Mouse (Mus musculus): Measurements from ENCODE around the gene G6pc3. TPM values are rescaled to one million over a fixed set of nuclear protein-coding genes. Genes with fewer than 3 reads are reported as not detected.
"Not testable (repeated sequence)": the region's sequence is repeated elsewhere in the genome, so short reads cannot be mapped to it uniquely, and the experiment has no call there.

The G6pc3 gene
- 26.6 and 28.3 TPM in 2 replicates for polyA plus RNA-seq (2016; fragmentation: Nextera tagmentation; extraction: Ambion mirVana)

- 3% methylated on average over 45 of the region's 50 CpGs for WGBS
- H3K9ac ChIP-seq, result peak within 1 kb of the TSS; percentile 68
- no peaks in the 10 kb centered on the region for H3K27me3 ChIP-seq
These were observed at the start of gene G6pc3 for GRCm38 (mm10) chr11:102189461-102190436. Gene G6pc3, plus strand, starts transcription at chr11:102189620.

DNA sequence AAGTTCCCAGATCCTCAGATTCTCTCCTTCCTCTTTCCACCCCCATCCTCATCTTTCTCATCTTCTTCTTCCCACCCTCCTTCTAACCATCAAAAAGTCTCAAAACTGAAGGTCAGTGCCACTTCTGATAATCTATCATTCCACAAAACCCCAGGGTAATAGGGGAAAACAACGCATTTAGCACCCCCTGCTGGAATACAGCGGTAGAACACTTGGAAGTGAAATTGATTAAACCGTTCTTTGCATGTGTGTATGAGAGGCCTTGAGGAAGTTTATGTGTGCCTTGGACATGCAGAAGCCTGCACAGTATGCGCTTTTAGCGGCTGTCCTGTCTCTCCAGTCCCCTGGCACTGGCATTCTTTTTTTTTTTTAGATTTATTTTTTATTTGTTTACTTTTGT, 48.9 kb upstream of the G6pc3 start:
- ATAC-seq (ENCODE audit: low FRiP score), result no peak
- peaks cover 50% of the 10 kb centered on the region for H3K27me3 ChIP-seq

More at GRCm38 (mm10) chr11:102189461-102190436, at the start of gene G6pc3:
- Histone ChIP-seq H3K4me3 (replicated peaks) (peak within 1 kb of the TSS; percentile 58), H3K4me2 (peak within 1 kb of the TSS; percentile 72), H3K27ac (peak within 1 kb of the TSS; percentile 75), H3K9me3 (no peaks in the 10 kb centered on the region), H3K36me3 (replicated peaks) (peaks cover 19% of the 10 kb centered on the region), H3K4me1 (peaks cover 24% of the 10 kb centered on the region)
- ATAC-seq (ENCODE audit: low FRiP score), result peak; percentile 77

DNA sequence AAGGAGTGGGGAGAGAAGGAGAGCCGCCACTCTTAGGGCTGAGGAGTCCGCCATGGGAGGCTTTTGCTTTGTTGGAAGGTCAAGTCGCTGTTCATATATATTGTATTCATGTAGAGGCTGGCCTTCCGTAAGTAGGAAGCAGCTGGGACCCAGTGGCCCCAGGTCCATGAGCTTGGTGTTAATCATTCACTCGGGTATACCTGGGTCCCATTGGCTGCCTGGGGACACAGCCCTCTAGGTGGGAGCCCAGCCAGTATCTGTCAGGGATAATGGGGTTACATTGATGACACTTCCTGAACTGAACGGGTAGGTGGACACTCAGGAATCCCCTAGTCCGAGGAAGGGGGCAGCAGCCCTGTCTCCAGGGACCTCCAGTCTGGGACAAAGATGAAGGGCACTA, 47.1 kb upstream of the G6pc3 start:
- H3K27me3 ChIP-seq, result peaks cover 62% of the 10 kb centered on the region
- ATAC-seq (ENCODE audit: low FRiP score), result no peak

More for the DNA sequence above, 48.9 kb upstream of the G6pc3 start:
- Histone ChIP-seq H3K9ac (no peak overlapping the region), H3K9me3 (no peaks in the 10 kb centered on the region), H3K4me2 (no peak overlapping the region), H3K4me1 (peaks cover 7% of the 10 kb centered on the region), H3K36me3 (replicated peaks) (no peaks in the 10 kb centered on the region), H3K27ac (no peak overlapping the region), H3K4me3 (replicated peaks) (no peak overlapping the region)
- 6% methylated on average over 5 of the region's 5 CpGs for WGBS

DNA sequence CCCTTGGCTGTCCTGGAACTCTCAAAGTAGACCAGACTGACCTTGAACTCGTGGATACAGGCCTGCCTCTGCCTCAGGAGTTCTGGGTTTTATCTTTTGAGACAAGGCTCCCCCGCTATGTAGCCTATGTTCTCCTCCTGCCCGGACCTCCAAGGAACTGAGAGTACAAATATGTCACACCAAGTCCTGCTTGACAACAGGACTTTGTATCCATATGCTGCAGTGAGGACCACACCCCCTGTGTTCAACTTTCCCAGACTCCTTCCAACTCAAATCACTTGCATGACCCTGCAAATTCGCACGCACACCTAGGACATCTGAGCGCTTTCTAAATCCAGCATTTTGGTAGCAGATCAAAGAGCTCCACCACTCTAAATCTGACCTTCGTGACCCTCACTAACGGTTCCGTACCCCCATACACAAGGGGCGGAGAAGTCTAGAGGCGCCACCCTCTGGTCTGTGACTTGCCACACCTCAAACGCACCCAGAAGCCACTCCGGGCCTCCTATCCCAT, 44.4 kb upstream of the G6pc3 start:
- Histone ChIP-seq H3K27ac (no peak overlapping the region), H3K9ac (no peak overlapping the region), H3K27me3 (peaks cover 80% of the 10 kb centered on the region), H3K4me1 (peaks cover 18% of the 10 kb centered on the region), H3K4me2 (peak overlapping the region; percentile 44), H3K9me3 (no peaks in the 10 kb centered on the region), H3K4me3 (replicated peaks) (peak overlapping the region; percentile 29), H3K36me3 (replicated peaks) (no peaks in the 10 kb centered on the region)
- WGBS, result 26% methylated on average over 13 of the region's 13 CpGs
- no peak for ATAC-seq (ENCODE audit: low FRiP score)

More for the DNA sequence above, 47.1 kb upstream of the G6pc3 start:
- no peaks in the 10 kb centered on the region for H3K9me3 ChIP-seq
- no peak overlapping the region for H3K4me3 ChIP-seq (replicated peaks)
- whole genome bisulfite sequencing, result 70% methylated on average over 7 of the region's 7 CpGs
- no peaks in the 10 kb centered on the region for H3K36me3 ChIP-seq (replicated peaks)
- H3K4me1 ChIP-seq, result peaks cover 21% of the 10 kb centered on the region
- H3K9ac ChIP-seq, result no peak overlapping the region
- H3K27ac ChIP-seq, result no peak overlapping the region
- no peak overlapping the region for H3K4me2 ChIP-seq

DNA sequence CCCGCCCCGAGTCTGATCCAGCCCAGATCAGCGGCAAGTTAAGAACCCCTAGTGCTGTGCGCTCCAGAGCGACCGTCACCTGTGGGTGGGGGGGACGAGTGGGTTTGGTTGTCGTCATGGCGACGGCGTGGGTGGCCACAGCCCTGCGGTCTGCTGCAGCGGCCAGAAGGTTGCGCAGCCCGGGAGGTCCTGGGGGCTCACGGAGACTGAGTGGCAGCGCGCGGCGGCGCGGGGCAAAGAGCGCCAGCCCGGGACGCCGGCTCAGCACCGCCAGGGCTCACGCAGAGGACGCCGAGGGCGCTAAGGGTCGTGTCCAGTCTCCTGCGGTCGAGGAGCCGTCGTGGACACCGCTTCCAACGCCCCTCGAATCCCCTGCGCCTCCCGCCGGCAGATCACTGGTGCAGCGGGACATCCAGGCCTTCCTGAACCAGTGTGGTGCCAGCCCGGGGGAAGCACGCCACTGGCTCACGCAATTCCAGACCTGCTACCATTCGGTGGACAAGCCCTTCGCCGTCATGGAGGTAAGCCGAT, 43.9 kb upstream of the G6pc3 start, which contains the start of gene Nags:
Nags (plus strand) TSS at position 43 of the 531 bp plus-strand sequence.
- Histone ChIP-seq H3K27ac (no peak within 1 kb of the TSS), H3K27me3 (peaks cover 81% of the 10 kb centered on the region), H3K4me2 (peak within 1 kb of the TSS; percentile 44), H3K9me3 (no peaks in the 10 kb centered on the region), H3K4me3 (replicated peaks) (peak within 1 kb of the TSS; percentile 29), H3K36me3 (replicated peaks) (no peaks in the 10 kb centered on the region), H3K4me1 (peaks cover 18% of the 10 kb centered on the region), H3K9ac (no peak within 1 kb of the TSS)
- no peak for ATAC-seq (ENCODE audit: low FRiP score)
- WGBS, result 2% methylated on average over 50 of the region's 50 CpGs

DNA sequence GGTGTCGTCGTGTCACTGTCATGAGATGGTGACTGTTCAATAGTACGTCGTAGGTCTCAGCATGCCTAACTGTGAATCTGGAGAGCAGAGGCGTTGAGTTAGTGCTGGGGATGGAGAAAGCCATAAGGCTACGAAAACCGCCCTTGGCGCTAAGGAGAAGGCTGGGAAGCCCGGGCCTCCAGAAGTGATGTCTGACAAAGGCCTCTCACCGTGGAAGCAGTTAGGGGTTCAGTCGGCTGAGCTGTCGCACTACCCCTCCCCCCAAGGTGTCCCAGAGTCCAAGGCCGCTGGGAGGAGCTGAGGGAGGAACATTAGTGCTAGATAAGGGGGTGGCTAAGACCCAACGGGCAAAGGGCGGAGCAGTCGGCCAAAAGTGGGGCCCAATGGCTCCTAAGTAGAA, 43.4 kb upstream of the G6pc3 start:
- H3K4me2 ChIP-seq, result peak overlapping the region; percentile 44; the same call in 1 of the 2 replicates

DNA sequence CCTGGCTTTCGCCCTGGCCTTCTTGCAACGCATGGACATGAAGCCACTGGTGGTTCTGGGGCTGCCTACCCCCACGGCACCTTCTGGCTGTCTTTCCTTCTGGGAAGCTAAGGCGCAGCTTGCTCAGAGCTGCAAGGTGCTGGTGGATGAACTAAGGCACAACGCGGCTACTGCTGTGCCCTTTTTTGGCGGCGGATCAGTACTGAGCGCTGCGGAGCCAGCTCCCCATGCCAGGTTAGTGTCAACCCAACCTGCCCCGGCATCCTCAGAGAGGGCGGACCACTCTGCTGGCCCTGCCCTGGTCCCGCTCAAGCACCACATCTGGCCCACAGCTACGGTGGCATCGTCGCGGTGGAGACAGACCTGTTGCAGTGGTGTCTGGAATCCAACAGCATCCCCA, 42.9 kb upstream of the G6pc3 start:
- 12% methylated on average over 17 of the region's 17 CpGs for WGBS
- no peak overlapping the region for H3K4me2 ChIP-seq

More for the DNA sequence above, 43.4 kb upstream of the G6pc3 start:
- no peaks in the 10 kb centered on the region for H3K36me3 ChIP-seq (replicated peaks)
- H3K27ac ChIP-seq, result no peak overlapping the region
- no peak overlapping the region for H3K9ac ChIP-seq
- H3K27me3 ChIP-seq, result peaks cover 81% of the 10 kb centered on the region
- ATAC-seq (ENCODE audit: low FRiP score), result no peak
- H3K4me1 ChIP-seq, result peaks cover 18% of the 10 kb centered on the region
- 5% methylated on average over 16 of the region's 16 CpGs for WGBS
- no peaks in the 10 kb centered on the region for H3K9me3 ChIP-seq
- peak overlapping the region; percentile 29 for H3K4me3 ChIP-seq (replicated peaks)

DNA sequence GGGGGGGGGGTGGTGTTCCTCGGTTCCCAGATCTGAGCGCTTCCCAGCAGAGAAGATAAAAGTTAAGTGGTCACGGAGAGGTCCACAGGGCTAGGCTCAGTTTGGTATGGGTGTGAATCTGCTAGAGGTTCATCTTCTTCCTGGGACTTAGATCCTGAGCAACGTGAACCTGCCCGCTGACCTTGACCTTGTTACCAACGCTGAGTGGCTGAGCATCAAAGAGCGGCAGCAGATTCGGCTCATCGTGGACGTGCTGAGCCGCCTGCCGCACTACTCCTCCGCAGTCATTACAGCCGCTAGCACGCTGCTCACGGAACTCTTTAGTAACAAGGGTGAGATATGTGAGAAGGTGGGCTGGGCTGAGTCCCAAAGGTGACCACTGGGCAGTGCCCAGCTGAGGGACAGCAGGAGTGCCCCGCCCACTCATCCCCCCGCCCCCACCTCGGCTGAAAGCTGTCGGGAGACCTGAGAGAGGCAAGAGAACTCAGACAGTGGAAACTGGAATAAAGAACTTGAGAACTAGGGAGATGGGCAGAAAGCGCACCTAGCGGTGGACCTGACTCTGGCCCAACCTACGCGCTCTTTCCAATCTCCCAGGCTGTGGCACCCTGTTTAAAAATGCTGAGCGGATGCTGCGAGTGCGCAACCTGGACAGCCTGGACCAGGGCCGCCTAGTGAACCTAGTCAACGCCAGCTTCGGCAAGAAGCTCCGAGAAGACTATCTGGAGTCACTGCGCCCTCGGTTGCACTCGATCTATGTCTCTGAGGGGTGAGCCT, 42.0 kb upstream of the G6pc3 start:
- Histone ChIP-seq H3K27me3 (peaks cover 77% of the 10 kb centered on the region), H3K4me3 (replicated peaks) (no peak overlapping the region), H3K4me2 (0 out of 2 replicates have a peak overlapping the region, but pooled peaks have one; percentile 15), H3K27ac (no peak overlapping the region), H3K4me1 (peaks cover 18% of the 10 kb centered on the region), H3K9ac (no peak overlapping the region), H3K9me3 (no peaks in the 10 kb centered on the region), H3K36me3 (replicated peaks) (peaks cover 1% of the 10 kb centered on the region)
- 14% methylated on average over 34 of the region's 34 CpGs for WGBS
- ATAC-seq (ENCODE audit: low FRiP score), result no peak

More for the DNA sequence above, 42.9 kb upstream of the G6pc3 start:
- Histone ChIP-seq H3K9ac (no peak overlapping the region), H3K9me3 (no peaks in the 10 kb centered on the region), H3K27me3 (peaks cover 81% of the 10 kb centered on the region), H3K27ac (no peak overlapping the region), H3K4me3 (replicated peaks) (0 out of 2 replicates have a peak overlapping the region, but pooled peaks have one; percentile 10), H3K4me1 (peaks cover 18% of the 10 kb centered on the region), H3K36me3 (replicated peaks) (no peaks in the 10 kb centered on the region)
- no peak for ATAC-seq (ENCODE audit: low FRiP score)

GRCm38 (mm10) chr11:102156039-102156785, 33.2 kb upstream of the G6pc3 start, which contains the start of gene Tmem101:
Gene Tmem101, minus strand, starts transcription at chr11:102156404.
- peak within 1 kb of the TSS; percentile 83 for H3K27ac ChIP-seq
- peaks cover 11% of the 10 kb centered on the region for H3K4me1 ChIP-seq
- under 1% methylated on average over 37 of the region's 37 CpGs for WGBS
- peak within 1 kb of the TSS; percentile 87 for H3K9ac ChIP-seq
- H3K4me3 ChIP-seq (replicated peaks), result peak within 1 kb of the TSS; percentile 80
- H3K9me3 ChIP-seq, result no peaks in the 10 kb centered on the region
- H3K4me2 ChIP-seq, result peak within 1 kb of the TSS; percentile 84
- H3K27me3 ChIP-seq, result no peaks in the 10 kb centered on the region
- H3K36me3 ChIP-seq (replicated peaks), result peaks cover 22% of the 10 kb centered on the region
- ATAC-seq (ENCODE audit: low FRiP score), result peak; percentile 85

DNA sequence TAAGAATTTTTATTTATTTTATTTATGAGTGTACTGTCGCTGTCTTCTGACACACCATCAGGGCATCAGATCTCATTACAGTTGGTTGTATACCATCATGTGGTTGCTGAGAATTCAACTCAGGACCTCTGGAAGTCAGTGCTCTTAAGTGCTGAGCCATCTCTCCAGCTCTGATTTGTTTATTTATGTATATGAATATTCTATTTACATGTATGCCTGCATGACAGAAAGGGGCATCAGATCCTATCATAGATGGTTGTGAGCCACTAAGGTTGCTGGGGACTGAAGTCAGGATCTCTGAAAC, 32.7 kb upstream of the G6pc3 start:
- Histone ChIP-seq H3K4me1 (peaks cover 11% of the 10 kb centered on the region), H3K4me2 (peak overlapping the region; percentile 84), H3K9me3 (no peaks in the 10 kb centered on the region), H3K27ac (no peak overlapping the region), H3K4me3 (replicated peaks) (no peak overlapping the region), H3K9ac (no peak overlapping the region), H3K27me3 (no peaks in the 10 kb centered on the region), H3K36me3 (replicated peaks) (peaks cover 26% of the 10 kb centered on the region)
- peak; percentile 28; the same call in 1 of the 2 replicates for ATAC-seq (ENCODE audit: low FRiP score)
- 8% methylated on average over 1 of the region's 1 CpGs for WGBS

GRCm38 (mm10) chr11:102158024-102158423, 31.4 kb upstream of the G6pc3 start:
- H3K4me2 ChIP-seq; H3K9ac ChIP-seq; H3K27me3 ChIP-seq; ATAC-seq (ENCODE audit: low FRiP score); H3K9me3 ChIP-seq; H3K4me3 ChIP-seq (replicated peaks); H3K27ac ChIP-seq: not testable (repeated sequence)
- Histone ChIP-seq H3K36me3 (replicated peaks) (peaks cover 30% of the 10 kb centered on the region), H3K4me1 (peaks cover 11% of the 10 kb centered on the region)
- WGBS, result 79% methylated on average over 2 of the region's 2 CpGs

Data from forebrain, embryonic 12.5 days (tissue).